Comparison of ENCODE assay signal across 12 mouse cellular contexts in the genomic region with DNA sequence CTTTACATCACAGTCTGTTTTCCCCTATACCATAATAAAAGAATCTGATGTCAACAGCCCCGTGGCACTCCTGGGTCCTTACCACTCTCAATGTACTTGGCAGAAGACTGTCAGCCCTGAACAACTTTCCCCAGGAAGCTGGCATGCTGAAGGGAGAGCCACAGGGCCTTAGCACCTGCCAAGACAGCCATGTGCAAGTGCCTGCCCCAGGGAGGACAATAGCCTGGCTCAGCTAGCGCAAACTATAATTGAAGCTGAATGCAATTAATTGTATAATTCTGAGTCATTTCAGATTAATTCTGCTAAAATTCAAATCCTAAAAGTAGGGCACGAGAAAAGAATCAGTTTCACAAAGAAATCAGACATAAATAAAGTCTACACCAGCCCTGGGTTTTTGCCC.
DNase-seq lines count a peak whose midpoint lies in the region; ATAC-seq and TF ChIP-seq lines count a peak whose summit lies in the region.
"Had no signal": no experiment of that assay in that cellular context is flagged by ENCODE, and none has a peak within 500 bp of the region (broad histone marks: within the 10 kb centered on the region; RNA-seq: fewer than 3 reads in every experiment).

No protein-coding gene starts in this region.

- no peak overlapping the region for H3K4me2 ChIP-seq in heart, embryonic 16.5 days (ENCODE audit: low read depth, low read length)
- H3K4me2 ChIP-seq in heart, embryonic 11.5 days: no peak overlapping the region
- H3K4me2 ChIP-seq in lung, postnatal 0 days (replicated peaks; ENCODE audit: low read depth, low read length): no peak overlapping the region
- no peak overlapping the region for H3K4me2 ChIP-seq in kidney, embryonic 16.5 days (replicated peaks; ENCODE audit: low read depth, low read length)
- H3K4me2 ChIP-seq: intestine, embryonic 15.5 days had no signal

- no peaks in the 10 kb centered on the region for H3K27me3 ChIP-seq in heart, embryonic 16.5 days (ENCODE audit: control insufficient read depth, insufficient read depth, low read length)
- no peaks in the 10 kb centered on the region for H3K27me3 ChIP-seq in heart, embryonic 11.5 days (ENCODE audit: control insufficient read depth, insufficient read depth, low read length)
- no peaks in the 10 kb centered on the region for H3K27me3 ChIP-seq in lung, postnatal 0 days (replicated peaks; ENCODE audit: insufficient read depth, low read length)
- no peaks in the 10 kb centered on the region for H3K27me3 ChIP-seq in kidney, embryonic 16.5 days (ENCODE audit: insufficient read depth, low read length)
- H3K27me3 ChIP-seq: intestine, embryonic 15.5 days had no signal

- H3K4me3 ChIP-seq in heart, embryonic 16.5 days (ENCODE audit: low read length): no peak overlapping the region
- no peak overlapping the region for H3K4me3 ChIP-seq in heart, embryonic 11.5 days (ENCODE audit: low read depth, low read length)
- no peak overlapping the region for H3K4me3 ChIP-seq in lung, postnatal 0 days (ENCODE audit: low read depth, low read length)
- no peak overlapping the region for H3K4me3 ChIP-seq in kidney, embryonic 16.5 days (ENCODE audit: low read length)
- H3K4me3 ChIP-seq: intestine, embryonic 15.5 days had no signal

- H3K36me3 ChIP-seq in heart, embryonic 16.5 days (ENCODE audit: control insufficient read depth, insufficient read depth): no peaks in the 10 kb centered on the region
- no peaks in the 10 kb centered on the region for H3K36me3 ChIP-seq in heart, embryonic 11.5 days (ENCODE audit: control insufficient read depth, insufficient read depth, low read length)
- no peaks in the 10 kb centered on the region for H3K36me3 ChIP-seq in lung, postnatal 0 days (ENCODE audit: insufficient read depth, low read length)
- no peaks in the 10 kb centered on the region for H3K36me3 ChIP-seq in kidney, embryonic 16.5 days (ENCODE audit: insufficient read depth, low read length)
- H3K36me3 ChIP-seq: intestine, embryonic 15.5 days had no signal

- no peak for ATAC-seq in heart, embryonic 16.5 days (replicated peaks; ENCODE audit: extremely low read depth, insufficient read depth, low FRiP score)
- ATAC-seq in heart, embryonic 11.5 days (replicated peaks; ENCODE audit: insufficient number of reproducible peaks, low FRiP score, low TSS enrichment): no peak
- ATAC-seq in lung, postnatal 0 days: no peak
- ATAC-seq in megakaryocyte progenitor cell, adult 5-6 weeks (replicated peaks; ENCODE audit: poor library complexity): no peak
- no peak for ATAC-seq in kidney, embryonic 16.5 days (ENCODE audit: low FRiP score, low TSS enrichment)
- ATAC-seq: intestine, embryonic 15.5 days had no signal

- H3K4me1 ChIP-seq in heart, embryonic 16.5 days (ENCODE audit: control insufficient read depth, insufficient read depth, low read length): peaks cover 33% of the 10 kb centered on the region
- peaks cover 15% of the 10 kb centered on the region for H3K4me1 ChIP-seq in heart, embryonic 11.5 days (ENCODE audit: control insufficient read depth, insufficient read depth, low read length)
- H3K4me1 ChIP-seq in lung, postnatal 0 days (ENCODE audit: insufficient read depth, low read depth, low read length): peaks cover 5% of the 10 kb centered on the region; the same call in 1 of the 2 replicates
- peaks cover 29% of the 10 kb centered on the region for H3K4me1 ChIP-seq in kidney, embryonic 16.5 days (ENCODE audit: insufficient read depth, low read length)

- no peaks in the 10 kb centered on the region for H3K9me3 ChIP-seq in heart, embryonic 16.5 days (replicated peaks; ENCODE audit: control insufficient read depth, low read length)
- no peaks in the 10 kb centered on the region for H3K9me3 ChIP-seq in heart, embryonic 11.5 days (replicated peaks; ENCODE audit: control insufficient read depth, low read length)
- H3K9me3 ChIP-seq in lung, postnatal 0 days (ENCODE audit: low read length): no peaks in the 10 kb centered on the region
- no peaks in the 10 kb centered on the region for H3K9me3 ChIP-seq in kidney, embryonic 16.5 days (ENCODE audit: low read length)
- H3K9me3 ChIP-seq: intestine, embryonic 15.5 days had no signal

- no peak for TF ChIP-seq CTCF in lung, postnatal 0 days (IDR thresholded peaks at IDR 0.05)

- WGBS in heart, embryonic 16.5 days: 80% methylated on average over 3 of the region's 3 CpGs
- WGBS in heart, embryonic 11.5 days (ENCODE audit: insufficient replicate concordance): 85% methylated on average over 3 of the region's 3 CpGs
- WGBS in lung, postnatal 0 days: 75% methylated on average over 3 of the region's 3 CpGs
- WGBS in kidney, embryonic 16.5 days: 90% methylated on average over 3 of the region's 3 CpGs

- H3K27ac ChIP-seq in heart, embryonic 16.5 days (ENCODE audit: low read length): peak overlapping the region; percentile 10; the same call in 1 of the 2 replicates
- no peak overlapping the region for H3K27ac ChIP-seq in heart, embryonic 11.5 days (ENCODE audit: low read depth, low read length)
- peak overlapping the region; percentile 16 for H3K27ac ChIP-seq in lung, postnatal 0 days (ENCODE audit: low read length)
- no peak overlapping the region for H3K27ac ChIP-seq in kidney, embryonic 16.5 days (ENCODE audit: low read length)

- H3K9ac ChIP-seq in heart, embryonic 16.5 days (ENCODE audit: low read length): no peak overlapping the region
- H3K9ac ChIP-seq in heart, embryonic 11.5 days (ENCODE audit: low read depth, low read length): no peak overlapping the region
- H3K9ac ChIP-seq in lung, postnatal 0 days (replicated peaks; ENCODE audit: low read depth): no peak overlapping the region
- no peak overlapping the region for H3K9ac ChIP-seq in kidney, embryonic 16.5 days (replicated peaks; ENCODE audit: low read length)
- H3K9ac ChIP-seq: intestine, embryonic 15.5 days had no signal

- TF ChIP-seq EP300 in lung, postnatal 0 days (IDR thresholded peaks at IDR 0.05): no peak

- no peak for DNase-seq in lung, postnatal 0 days (ENCODE audit: low spot score)
- DNase-seq in lung, postnatal 10 days: no peak
- peak; percentile 45 for DNase-seq in cerebellum, adult 11-12 months
- DNase-seq in fat pad, adult 2 months (ENCODE audit: extremely low read depth, low read depth, low spot score): peak; percentile 2
- DNase-seq: embryo, embryonic 11 days; kidney, postnatal 14 days; right cerebral cortex, postnatal 14 days had no signal

Comparison
In these comparisons a context has a peak if more than half of its experiments do, and no peak if none do; other contexts are left out.
1. H3K27ac ChIP-seq: peak in heart, embryonic 16.5 days (single experiment) and lung, postnatal 0 days (single experiment); none in heart, embryonic 11.5 days (single experiment) and kidney, embryonic 16.5 days (single experiment).
2. DNase-seq: peak in cerebellum, adult 11-12 months (single experiment) and fat pad, adult 2 months (single experiment); none in lung, postnatal 0 days (single experiment) and lung, postnatal 10 days (single experiment).